Mouse (Mus musculus): ENCODE results near the gene Rbm14. TPM values are rescaled to one million over a fixed set of nuclear protein-coding genes. Genes with fewer than 3 reads are reported as not detected.
"Not testable (repeated sequence)": the region's sequence is repeated elsewhere in the genome, so short reads cannot be mapped to it uniquely, and the experiment has no call there.

Gene Rbm14
- polyA plus RNA-seq, 1 experiment from 2014 or later = 72.8 TPM

DNA sequence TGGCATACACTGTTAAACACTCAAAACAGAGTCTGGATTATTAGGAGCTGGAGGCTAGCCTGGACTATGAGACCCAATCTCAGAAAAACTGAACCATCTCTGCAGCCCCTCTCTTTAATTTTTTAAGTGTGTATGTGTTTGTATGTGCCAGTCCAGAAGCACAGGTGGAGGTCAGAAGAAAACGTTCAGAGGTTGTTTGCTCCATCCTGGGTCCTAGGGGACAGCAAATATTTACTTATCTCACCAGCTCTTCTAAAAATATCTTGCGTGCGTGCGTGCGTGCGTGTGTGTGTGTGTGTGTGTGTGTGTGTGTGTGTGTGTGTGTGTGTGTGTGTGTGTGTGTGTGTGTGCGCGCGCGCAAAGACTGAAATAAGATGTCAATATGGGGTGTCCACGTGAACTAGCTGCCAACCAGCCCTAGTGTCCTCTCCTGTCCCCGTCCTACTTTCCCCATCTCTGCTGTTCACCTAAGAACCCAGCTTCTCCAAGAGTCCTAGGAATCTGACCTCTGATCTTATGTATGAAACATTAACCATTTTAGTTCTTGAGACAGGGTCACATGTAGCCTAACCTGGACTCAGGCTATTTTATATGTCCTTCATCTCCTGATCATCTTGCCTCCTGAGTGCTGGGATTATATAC lies 43.8 kb downstream of the Rbm14 start:
- Histone ChIP-seq H3K4me3 (no peak overlapping the region), H3K27me3 (replicated peaks) (no peaks in the 10 kb centered on the region), H3K36me3 (replicated peaks) (peaks cover 51% of the 10 kb centered on the region), H3K9ac (no peak overlapping the region), H3K4me1 (peaks cover 23% of the 10 kb centered on the region), H3K27ac (no peak overlapping the region), H3K4me2 (no peak overlapping the region), H3K9me3 (no peaks in the 10 kb centered on the region)
- ATAC-seq (replicated peaks) = no peak
- 94% methylated on average over 11 of the region's 12 CpGs for WGBS

DNA sequence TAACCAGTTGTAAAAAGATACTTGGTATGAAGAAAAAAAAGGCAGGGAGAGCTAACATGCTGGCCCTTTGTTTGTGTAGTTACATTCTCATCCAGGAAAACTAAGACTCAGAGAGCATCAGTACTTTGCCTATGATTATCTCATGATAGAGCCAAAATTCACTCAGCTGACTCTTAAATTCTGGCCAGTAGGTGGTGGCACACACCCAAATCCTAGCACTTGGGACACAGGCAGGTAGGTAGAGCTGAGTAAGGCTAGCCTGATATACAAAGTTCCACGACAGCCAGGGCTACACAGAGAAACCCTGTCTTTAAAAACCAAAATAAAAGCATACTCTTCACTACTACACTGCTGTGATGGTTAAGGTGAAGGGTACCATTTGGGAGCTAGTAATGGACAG lies 48.6 kb downstream of the Rbm14 start:
- H3K9me3 ChIP-seq = no peaks in the 10 kb centered on the region
- H3K9ac ChIP-seq = no peak overlapping the region
- H3K36me3 ChIP-seq (replicated peaks) = peaks cover 31% of the 10 kb centered on the region
- no peaks in the 10 kb centered on the region for H3K27me3 ChIP-seq (replicated peaks)
- no peak overlapping the region for H3K4me3 ChIP-seq
- WGBS = 55% methylated on average over 1 of the region's 1 CpGs
- H3K4me1 ChIP-seq = peaks cover 65% of the 10 kb centered on the region
- no peak overlapping the region for H3K27ac ChIP-seq
- H3K4me2 ChIP-seq = no peak overlapping the region
- ATAC-seq (replicated peaks) = no peak

DNA sequence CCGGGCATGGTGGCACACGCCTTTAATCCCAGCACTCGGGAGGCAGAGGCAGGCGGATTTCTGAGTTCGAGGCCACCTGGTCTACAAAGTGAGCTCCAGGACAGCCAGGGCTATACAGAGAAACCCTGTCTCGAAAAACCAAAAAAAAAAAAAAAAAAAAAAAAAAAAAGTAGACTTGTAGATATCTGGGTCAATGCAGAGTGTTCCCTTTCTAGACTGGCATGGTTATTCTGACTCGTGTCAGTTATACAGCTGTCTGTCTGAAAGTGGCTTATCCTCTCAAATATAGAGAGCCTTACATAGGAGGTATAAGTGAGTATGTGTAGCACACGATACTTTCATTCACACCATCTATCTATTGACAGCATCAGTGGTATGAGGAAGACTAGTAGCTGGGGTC lies 50.9 kb downstream of the Rbm14 start:
- not testable (repeated sequence) for H3K4me3 ChIP-seq; H3K9me3 ChIP-seq; H3K9ac ChIP-seq; ATAC-seq (replicated peaks); H3K27ac ChIP-seq; H3K27me3 ChIP-seq (replicated peaks)
- 87% methylated on average over 8 of the region's 8 CpGs for WGBS
- peak overlapping the region; percentile 89; the same call in 1 of the 2 replicates for H3K4me2 ChIP-seq
- H3K36me3 ChIP-seq (replicated peaks) = peaks cover 17% of the 10 kb centered on the region
- peaks cover 71% of the 10 kb centered on the region for H3K4me1 ChIP-seq

DNA sequence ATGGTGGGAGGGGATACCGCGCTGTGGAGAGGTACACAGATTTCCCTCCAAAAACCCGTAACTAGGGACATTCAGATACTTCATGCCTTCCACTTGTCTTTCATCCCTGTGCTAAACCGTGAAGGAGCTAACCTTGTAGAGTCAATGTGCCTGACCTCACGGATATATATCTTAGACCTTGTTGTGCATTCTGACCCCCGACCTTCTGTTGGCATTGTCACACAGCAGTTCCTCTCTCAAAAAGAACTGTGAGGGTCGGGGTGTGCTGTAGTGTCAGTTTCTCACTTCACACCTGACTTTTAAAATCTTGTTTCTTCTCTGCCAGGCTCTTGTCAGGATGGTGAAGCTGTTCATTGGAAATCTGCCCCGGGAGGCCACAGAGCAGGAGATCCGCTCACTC lies 54.5 kb downstream of the Rbm14 start:
- peak overlapping the region; percentile 65 for H3K4me2 ChIP-seq
- H3K36me3 ChIP-seq (replicated peaks) = peaks cover 5% of the 10 kb centered on the region
- 3% methylated on average over 9 of the region's 9 CpGs for WGBS
- ATAC-seq (replicated peaks) = no peak
- peak overlapping the region; percentile 90 for H3K9ac ChIP-seq
- H3K4me1 ChIP-seq = peaks cover 52% of the 10 kb centered on the region
- H3K27ac ChIP-seq = peak overlapping the region; percentile 99
- no peaks in the 10 kb centered on the region for H3K9me3 ChIP-seq
- peak overlapping the region; percentile 84 for H3K4me3 ChIP-seq
- H3K27me3 ChIP-seq (replicated peaks) = no peaks in the 10 kb centered on the region

DNA sequence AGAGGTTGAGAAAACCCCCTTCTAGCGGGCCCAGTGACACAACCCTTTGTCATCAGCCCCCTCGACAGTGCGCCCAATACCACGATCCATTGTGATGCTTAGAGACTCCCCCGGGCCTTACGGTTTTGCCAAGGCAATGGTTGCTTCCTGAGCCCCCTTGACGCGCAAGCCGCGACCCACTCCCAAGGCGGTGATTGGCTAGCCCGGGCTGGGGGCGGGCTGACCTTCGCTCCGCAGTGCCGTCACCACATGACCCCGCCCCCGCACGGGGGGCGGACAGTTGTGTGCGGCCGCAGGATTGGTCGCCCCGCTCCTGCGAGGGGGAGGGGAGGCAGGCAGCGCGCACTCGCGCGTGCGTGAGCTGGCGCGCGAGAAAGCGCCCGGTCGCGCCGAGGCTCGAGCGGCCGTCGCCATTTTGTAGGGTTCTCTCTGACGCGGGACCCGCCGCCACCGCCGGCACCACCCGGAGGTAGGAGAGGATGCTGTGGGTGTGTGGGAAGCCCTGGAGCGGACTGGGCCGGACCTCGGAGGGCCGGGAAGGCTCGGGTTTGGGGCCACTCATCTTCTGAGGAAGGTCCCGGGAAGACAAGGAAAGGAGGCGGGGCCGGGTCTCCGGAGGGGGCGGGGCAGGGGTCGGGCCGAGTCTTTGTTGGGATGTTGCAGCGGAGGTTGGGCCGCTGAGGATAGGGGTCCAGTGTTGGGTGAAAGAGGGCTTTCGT lies 55.1 kb downstream of the Rbm14 start, which contains the start of gene Rbm4b:
TSS of gene Rbm4b (plus strand) at position 305 of the 719 bp plus-strand sequence.
- peaks cover 9% of the 10 kb centered on the region; the same call in 1 of the 2 replicates for H3K36me3 ChIP-seq (replicated peaks)
- no peaks in the 10 kb centered on the region for H3K27me3 ChIP-seq (replicated peaks)
- peaks cover 46% of the 10 kb centered on the region for H3K4me1 ChIP-seq
- peak within 1 kb of the TSS; percentile 89 for H3K4me2 ChIP-seq
- peak within 1 kb of the TSS; percentile 84 for H3K4me3 ChIP-seq
- WGBS = under 1% methylated on average over 61 of the region's 65 CpGs
- peak within 1 kb of the TSS; percentile 99 for H3K27ac ChIP-seq
- H3K9ac ChIP-seq = peak within 1 kb of the TSS; percentile 90
- ATAC-seq (replicated peaks) = peak; percentile 96
- no peaks in the 10 kb centered on the region for H3K9me3 ChIP-seq

DNA sequence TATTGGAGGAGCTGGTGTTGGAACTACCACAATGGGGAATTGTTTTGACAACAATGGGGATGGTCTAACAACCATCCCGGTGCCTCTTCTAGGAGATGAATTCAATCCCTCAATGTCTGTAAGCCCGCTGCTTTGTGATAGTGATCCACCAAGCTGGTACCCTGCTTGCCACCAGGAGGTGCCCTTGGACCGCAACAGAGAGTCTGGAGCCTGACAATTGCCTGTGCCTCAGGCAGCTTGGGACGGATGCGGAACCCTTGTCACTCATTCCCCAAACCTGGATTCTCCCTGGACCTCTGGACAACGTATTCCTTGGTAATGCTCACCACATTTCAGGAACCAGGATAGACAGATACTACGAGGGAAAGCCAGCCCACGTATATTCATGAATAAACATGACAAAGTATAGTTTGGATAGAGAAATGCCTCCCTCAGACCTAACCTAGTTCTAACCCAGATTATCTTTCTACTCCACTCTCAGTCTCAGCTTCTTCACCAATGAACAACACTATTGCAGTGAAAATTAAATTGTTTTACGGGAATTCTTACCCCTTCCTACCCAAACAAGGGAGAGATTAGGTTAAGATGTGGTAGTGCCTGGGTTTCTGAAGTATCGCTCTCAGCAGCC lies 55.8 kb downstream of the Rbm14 start:
- WGBS = 0% methylated on average over 10 of the region's 10 CpGs
- H3K27me3 ChIP-seq (replicated peaks) = no peaks in the 10 kb centered on the region
- H3K4me2 ChIP-seq = peak overlapping the region; percentile 65
- ATAC-seq (replicated peaks) = peak; percentile 84
- peaks cover 16% of the 10 kb centered on the region for H3K36me3 ChIP-seq (replicated peaks)
- peak overlapping the region; percentile 99 for H3K27ac ChIP-seq
- peaks cover 40% of the 10 kb centered on the region for H3K4me1 ChIP-seq
- H3K4me3 ChIP-seq = peak overlapping the region; percentile 84
- H3K9me3 ChIP-seq = no peaks in the 10 kb centered on the region
- H3K9ac ChIP-seq = peak overlapping the region; percentile 62

Other genes starting within 250 kb of the Rbm14 start
- gene Lrfn4, start 196.0 kb downstream of the Rbm14 start, polyA plus RNA-seq (2015; fragmentation: Nextera tagmentation; extraction: Ambion mirVana) = 12.7 and 13.9 TPM in 2 replicates
- 53.7 and 54.1 TPM in 2 replicates for gene Rce1, start 186.0 kb downstream of the Rbm14 start, polyA plus RNA-seq (2015; fragmentation: Nextera tagmentation; extraction: Ambion mirVana)
- gene Gm960, start 113.0 kb downstream of the Rbm14 start, polyA plus RNA-seq (2015; fragmentation: Nextera tagmentation; extraction: Ambion mirVana) = 5.6 and 7.7 TPM in 2 replicates
- 35.2 and 39.8 TPM in 2 replicates for gene Sptbn2, start 100.5 kb downstream of the Rbm14 start, polyA plus RNA-seq (2015; fragmentation: Nextera tagmentation; extraction: Ambion mirVana)
- gene Rbm4b, start 55.1 kb downstream of the Rbm14 start, polyA plus RNA-seq (2015; fragmentation: Nextera tagmentation; extraction: Ambion mirVana) = 180 and 188 TPM in 2 replicates
- gene Rbm4, start 17.7 kb downstream of the Rbm14 start, polyA plus RNA-seq (2015; fragmentation: Nextera tagmentation; extraction: Ambion mirVana) = 98.0 and 98.6 TPM in 2 replicates
- 17.0 and 19.5 TPM in 2 replicates for gene Gm21992, start within 50 bp of the Rbm14 start, polyA plus RNA-seq (2015; fragmentation: Nextera tagmentation; extraction: Ambion mirVana)
- gene Ccs, start 27.7 kb upstream of the Rbm14 start, polyA plus RNA-seq (2015; fragmentation: Nextera tagmentation; extraction: Ambion mirVana) = 43.9 and 44.1 TPM in 2 replicates
- 0.74 and 0.83 TPM in 2 replicates for gene Ccdc87, start 27.7 kb upstream of the Rbm14 start, polyA plus RNA-seq (2015; fragmentation: Nextera tagmentation; extraction: Ambion mirVana)
- 83.0 and 84.3 TPM in 2 replicates for gene Ctsf, start 43.5 kb upstream of the Rbm14 start, polyA plus RNA-seq (2015; fragmentation: Nextera tagmentation; extraction: Ambion mirVana)
- 2.2 and 2.7 TPM in 2 replicates for gene Actn3, start 66.3 kb upstream of the Rbm14 start, polyA plus RNA-seq (2015; fragmentation: Nextera tagmentation; extraction: Ambion mirVana)
- gene Zdhhc24, start 67.0 kb upstream of the Rbm14 start, polyA plus RNA-seq (2015; fragmentation: Nextera tagmentation; extraction: Ambion mirVana) = 26.1 and 28.8 TPM in 2 replicates
- gene Bbs1, start 95.0 kb upstream of the Rbm14 start, polyA plus RNA-seq (2015; fragmentation: Nextera tagmentation; extraction: Ambion mirVana) = 11.7 and 12.1 TPM in 2 replicates
- gene Dpp3, start 116.7 kb upstream of the Rbm14 start, polyA plus RNA-seq (2015; fragmentation: Nextera tagmentation; extraction: Ambion mirVana) = 125 TPM in 2 replicates
- gene Peli3, start 131.5 kb upstream of the Rbm14 start, polyA plus RNA-seq (2015; fragmentation: Nextera tagmentation; extraction: Ambion mirVana) = 14.0 and 14.5 TPM in 2 replicates
- gene Mrpl11, start 150.5 kb upstream of the Rbm14 start, polyA plus RNA-seq (2015; fragmentation: Nextera tagmentation; extraction: Ambion mirVana) = 91.7 and 96.4 TPM in 2 replicates
- gene Npas4, start 178.7 kb upstream of the Rbm14 start, polyA plus RNA-seq (2015; fragmentation: Nextera tagmentation; extraction: Ambion mirVana) = 0.49 and 0.67 TPM in 2 replicates
- gene Slc29a2, start 212.2 kb upstream of the Rbm14 start, polyA plus RNA-seq (2015; fragmentation: Nextera tagmentation; extraction: Ambion mirVana) = 12.2 and 13.6 TPM in 2 replicates
- 78.8 and 80.6 TPM in 2 replicates for gene B4gat1, start 227.2 kb upstream of the Rbm14 start, polyA plus RNA-seq (2015; fragmentation: Nextera tagmentation; extraction: Ambion mirVana)
- 3.6 and 4.2 TPM in 2 replicates for gene AC124502.3, start 227.3 kb upstream of the Rbm14 start, polyA plus RNA-seq (2015; fragmentation: Nextera tagmentation; extraction: Ambion mirVana)
- gene Brms1, start 229.7 kb upstream of the Rbm14 start, polyA plus RNA-seq (2015; fragmentation: Nextera tagmentation; extraction: Ambion mirVana) = 40.0 and 44.4 TPM in 2 replicates
- gene Rin1, start 238.8 kb upstream of the Rbm14 start, polyA plus RNA-seq (2015; fragmentation: Nextera tagmentation; extraction: Ambion mirVana) = 0.91 and 1.6 TPM in 2 replicates

Data from midbrain, embryonic 15.5 days (tissue).